Mouse (Mus musculus): ENCODE results near the gene Cd300lg. TPM values are rescaled to one million over a fixed set of nuclear protein-coding genes. Genes with fewer than 3 reads are reported as not detected.

Gene Cd300lg
- polyA plus RNA-seq, 1 experiment from 2014 or later = 0.40 TPM

DNA sequence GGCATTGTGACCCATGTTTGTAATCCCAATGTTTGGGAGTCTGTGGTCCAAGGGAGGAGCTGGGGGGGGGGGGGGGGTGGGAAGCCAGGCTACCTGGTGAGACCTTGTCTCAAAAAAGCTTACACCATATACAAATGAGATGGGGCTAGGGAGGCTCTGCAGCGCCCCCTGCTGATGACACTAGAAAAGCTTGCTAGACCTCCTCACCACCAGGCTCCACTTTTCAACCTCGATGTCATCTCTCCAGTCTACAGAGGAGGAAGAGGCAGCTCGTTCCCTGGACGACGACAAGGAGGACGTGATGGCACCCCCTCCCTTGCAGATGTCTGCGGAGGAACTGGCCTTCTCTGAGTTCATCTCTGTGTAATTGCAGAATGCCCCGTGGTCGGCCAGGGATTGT is 12.5 kb downstream of the Cd300lg start:
- Histone ChIP-seq H3K27ac (no peak overlapping the region), H3K4me3 (replicated peaks) (no peak overlapping the region), H3K36me3 (peaks cover 10% of the 10 kb centered on the region), H3K4me1 (replicated peaks) (peaks cover 4% of the 10 kb centered on the region; the same call in 1 of the 2 replicates), H3K9me3 (no peaks in the 10 kb centered on the region), H3K4me2 (replicated peaks) (no peak overlapping the region), H3K9ac (replicated peaks) (no peak overlapping the region), H3K27me3 (no peaks in the 10 kb centered on the region)
- ATAC-seq = no peak; the same call in 1 of the 2 replicates
- 25% methylated on average over 9 of the region's 9 CpGs for WGBS

DNA sequence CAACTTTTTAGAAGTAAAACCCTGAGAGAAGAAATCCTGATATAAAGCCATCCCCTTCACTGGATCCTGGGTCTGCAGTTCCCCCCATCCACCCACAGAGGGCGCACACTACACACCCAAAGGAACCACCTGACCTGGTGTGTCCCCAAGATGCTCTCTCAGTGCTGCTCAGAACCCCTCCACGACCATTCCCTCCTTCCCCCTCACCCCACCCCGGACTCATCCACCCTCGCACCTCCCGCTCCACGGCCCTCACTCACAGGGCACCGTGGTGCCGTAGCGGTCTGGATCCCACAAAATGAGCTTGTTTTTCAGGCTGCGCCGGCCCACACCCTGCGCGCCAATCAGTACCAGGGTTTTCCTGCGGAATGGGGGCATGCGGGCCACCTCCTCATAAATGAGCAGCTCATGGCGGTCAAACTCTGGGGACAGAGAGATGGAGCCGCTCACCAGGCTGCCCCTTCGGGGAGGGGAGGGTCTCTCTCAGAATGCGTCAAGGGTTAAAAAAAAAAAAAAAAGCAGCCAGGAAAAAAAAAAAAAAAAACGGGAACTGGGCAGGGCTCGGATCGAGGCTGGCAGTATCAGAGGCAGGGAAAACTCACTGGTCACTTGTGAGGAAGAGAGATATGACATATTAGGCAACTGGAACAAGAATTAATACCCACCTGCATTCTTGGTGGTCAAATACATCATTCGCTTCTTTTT is 20.1 kb downstream of the Cd300lg start:
- ATAC-seq = peak; percentile 84
- Histone ChIP-seq H3K4me2 (replicated peaks) (peak overlapping the region; percentile 74), H3K9ac (replicated peaks) (peak overlapping the region; percentile 63), H3K4me3 (replicated peaks) (peak overlapping the region; percentile 44), H3K27me3 (peaks cover 12% of the 10 kb centered on the region), H3K36me3 (peaks cover 50% of the 10 kb centered on the region), H3K9me3 (no peaks in the 10 kb centered on the region), H3K27ac (no peak overlapping the region), H3K4me1 (replicated peaks) (peaks cover 7% of the 10 kb centered on the region)
- 5% methylated on average over 23 of the region's 23 CpGs for WGBS

- ATAC-seq = no peak
- H3K9ac ChIP-seq (replicated peaks) = no peak overlapping the region
- peaks cover 12% of the 10 kb centered on the region for H3K27me3 ChIP-seq
- H3K4me3 ChIP-seq (replicated peaks) = peak overlapping the region; percentile 44; the same call in 1 of the 2 replicates
- no peak overlapping the region for H3K27ac ChIP-seq
- peaks cover 7% of the 10 kb centered on the region for H3K4me1 ChIP-seq (replicated peaks)
- WGBS = 36% methylated on average over 16 of the region's 16 CpGs
- H3K36me3 ChIP-seq = peaks cover 50% of the 10 kb centered on the region
- H3K4me2 ChIP-seq (replicated peaks) = peak overlapping the region; percentile 74
- no peaks in the 10 kb centered on the region for H3K9me3 ChIP-seq
Measured at GRCm38 (mm10) chr11:102061941-102062473, 20.7 kb downstream of the Cd300lg start.

DNA sequence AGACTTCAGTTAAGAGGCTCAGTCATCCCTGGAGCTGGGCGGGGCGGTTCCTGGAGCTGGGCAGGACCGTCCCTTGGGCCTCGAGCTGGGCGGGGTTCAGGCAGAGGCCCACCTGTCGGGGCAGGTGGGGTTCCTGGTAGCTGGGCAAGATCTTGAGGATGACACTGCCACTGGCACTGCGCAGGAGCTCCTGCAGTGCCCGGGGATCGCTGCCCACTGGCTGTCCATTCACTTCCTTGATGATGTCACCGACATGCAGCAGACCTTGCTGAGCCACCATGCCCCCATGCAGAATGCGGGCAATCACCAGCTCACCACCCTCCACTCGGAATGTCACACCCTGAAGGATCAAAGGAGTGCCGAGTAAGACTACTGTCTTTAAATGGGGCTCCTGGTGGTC is 21.8 kb downstream of the Cd300lg start:
- 83% methylated on average over 13 of the region's 13 CpGs for WGBS
- H3K27ac ChIP-seq = no peak overlapping the region
- H3K9ac ChIP-seq (replicated peaks) = no peak overlapping the region
- H3K36me3 ChIP-seq = peaks cover 48% of the 10 kb centered on the region
- peaks cover 7% of the 10 kb centered on the region for H3K4me1 ChIP-seq (replicated peaks)
- no peak for ATAC-seq
- H3K9me3 ChIP-seq = no peaks in the 10 kb centered on the region
- no peak overlapping the region for H3K4me2 ChIP-seq (replicated peaks)
- peaks cover 12% of the 10 kb centered on the region for H3K27me3 ChIP-seq
- H3K4me3 ChIP-seq (replicated peaks) = no peak overlapping the region

- Histone ChIP-seq H3K9me3 (no peaks in the 10 kb centered on the region), H3K4me2 (replicated peaks) (no peak overlapping the region), H3K4me1 (replicated peaks) (peaks cover 14% of the 10 kb centered on the region), H3K36me3 (peaks cover 8% of the 10 kb centered on the region), H3K27me3 (no peaks in the 10 kb centered on the region), H3K27ac (no peak overlapping the region), H3K4me3 (replicated peaks) (no peak overlapping the region), H3K9ac (replicated peaks) (no peak overlapping the region)
- WGBS = 39% methylated on average over 2 of the region's 2 CpGs
- ATAC-seq = no peak
Measured at GRCm38 (mm10) chr11:102068969-102069368, 27.7 kb downstream of the Cd300lg start.

DNA sequence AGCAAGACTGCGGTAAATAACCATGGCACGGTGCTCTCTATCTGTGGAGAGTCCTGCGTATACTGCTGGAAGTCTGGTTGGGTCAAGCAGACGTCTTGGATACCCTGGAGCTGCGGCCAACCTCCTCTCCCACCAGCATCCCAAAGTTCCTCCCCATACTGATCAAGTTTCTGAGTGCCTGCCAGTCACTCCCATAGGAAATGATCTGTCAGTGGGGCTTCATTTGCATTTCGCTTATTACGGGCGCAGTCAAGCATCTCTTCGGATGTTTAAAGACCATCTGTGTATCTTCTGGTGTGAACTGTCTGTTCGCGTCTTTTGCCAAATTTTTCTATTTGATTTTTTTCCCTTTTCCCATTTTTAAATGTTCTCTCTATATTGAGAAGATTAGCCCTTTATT is 28.3 kb downstream of the Cd300lg start:
- Histone ChIP-seq H3K27ac (no peak overlapping the region), H3K27me3 (no peaks in the 10 kb centered on the region), H3K4me1 (replicated peaks) (peaks cover 14% of the 10 kb centered on the region), H3K4me3 (replicated peaks) (no peak overlapping the region), H3K36me3 (peaks cover 10% of the 10 kb centered on the region), H3K4me2 (replicated peaks) (no peak overlapping the region), H3K9ac (replicated peaks) (no peak overlapping the region), H3K9me3 (no peaks in the 10 kb centered on the region)
- WGBS = 53% methylated on average over 11 of the region's 11 CpGs
- no peak for ATAC-seq

DNA sequence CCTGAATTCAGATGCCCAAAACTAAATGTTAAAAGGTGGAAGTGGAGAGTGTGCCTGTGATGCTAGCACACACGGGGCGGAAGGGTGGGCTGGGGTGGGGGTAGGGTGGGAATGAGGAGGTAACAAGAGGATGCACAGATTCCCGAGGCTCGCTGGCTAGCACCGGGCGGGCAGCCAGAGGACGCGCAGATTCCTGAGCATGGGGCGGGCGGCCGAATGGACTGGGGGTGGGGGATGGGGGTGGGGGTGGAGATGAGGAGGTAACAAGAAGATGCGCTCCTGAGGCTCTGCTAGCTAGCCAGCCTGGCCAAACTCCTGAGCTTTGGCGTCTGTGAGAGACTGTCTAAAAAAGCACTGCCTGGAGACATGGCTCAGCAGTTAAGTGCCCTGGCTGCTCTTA is 29.1 kb downstream of the Cd300lg start:
- ATAC-seq = no peak
- 0 out of 2 replicates have a peak overlapping the region, but pooled peaks have one; percentile 7 for H3K4me2 ChIP-seq (replicated peaks)
- H3K27ac ChIP-seq = no peak overlapping the region
- peaks cover 15% of the 10 kb centered on the region for H3K36me3 ChIP-seq
- 0 out of 2 replicates have a peak overlapping the region, but pooled peaks have one; percentile 7 for H3K9ac ChIP-seq (replicated peaks)
- no peaks in the 10 kb centered on the region for H3K9me3 ChIP-seq
- no peak overlapping the region for H3K4me3 ChIP-seq (replicated peaks)
- peaks cover 14% of the 10 kb centered on the region for H3K4me1 ChIP-seq (replicated peaks)
- H3K27me3 ChIP-seq = no peaks in the 10 kb centered on the region
- 3% methylated on average over 13 of the region's 13 CpGs for WGBS

GRCm38 (mm10) chr11:102072729-102073128 is 31.4 kb downstream of the Cd300lg start:
- WGBS = 83% methylated on average over 5 of the region's 5 CpGs
- peaks cover 14% of the 10 kb centered on the region for H3K4me1 ChIP-seq (replicated peaks)
- no peak overlapping the region for H3K27ac ChIP-seq
- no peak overlapping the region for H3K4me2 ChIP-seq (replicated peaks)
- H3K27me3 ChIP-seq = no peaks in the 10 kb centered on the region
- H3K36me3 ChIP-seq = peaks cover 27% of the 10 kb centered on the region
- no peak overlapping the region for H3K9ac ChIP-seq (replicated peaks)
- H3K4me3 ChIP-seq (replicated peaks) = no peak overlapping the region
- no peak for ATAC-seq
- H3K9me3 ChIP-seq = no peaks in the 10 kb centered on the region

- Histone ChIP-seq H3K36me3 (peaks cover 36% of the 10 kb centered on the region), H3K27me3 (no peaks in the 10 kb centered on the region), H3K27ac (no peak overlapping the region), H3K4me3 (replicated peaks) (no peak overlapping the region), H3K9me3 (no peaks in the 10 kb centered on the region), H3K4me2 (replicated peaks) (no peak overlapping the region), H3K9ac (replicated peaks) (no peak overlapping the region), H3K4me1 (replicated peaks) (peaks cover 14% of the 10 kb centered on the region)
- ATAC-seq = no peak
- 69% methylated on average over 14 of the region's 14 CpGs for WGBS
Measured at GRCm38 (mm10) chr11:102073722-102074121, 32.4 kb downstream of the Cd300lg start.

GRCm38 (mm10) chr11:102082322-102082721 is 41.0 kb downstream of the Cd300lg start:
- peak overlapping the region; percentile 80 for H3K4me2 ChIP-seq (replicated peaks)
- H3K27ac ChIP-seq = no peak overlapping the region
- H3K9me3 ChIP-seq = no peaks in the 10 kb centered on the region
- WGBS = 4% methylated on average over 18 of the region's 18 CpGs
- peak; percentile 80 for ATAC-seq
- peak overlapping the region; percentile 74 for H3K9ac ChIP-seq (replicated peaks)
- H3K4me3 ChIP-seq (replicated peaks) = peak overlapping the region; percentile 43
- peaks cover 57% of the 10 kb centered on the region for H3K4me1 ChIP-seq (replicated peaks)
- no peaks in the 10 kb centered on the region for H3K27me3 ChIP-seq
- H3K36me3 ChIP-seq = peaks cover 37% of the 10 kb centered on the region

- Histone ChIP-seq H3K4me2 (replicated peaks) (peak overlapping the region; percentile 80; the same call in 1 of the 2 replicates), H3K9me3 (no peaks in the 10 kb centered on the region), H3K27me3 (no peaks in the 10 kb centered on the region), H3K36me3 (peaks cover 30% of the 10 kb centered on the region), H3K4me1 (replicated peaks) (peaks cover 57% of the 10 kb centered on the region), H3K27ac (no peak overlapping the region), H3K9ac (replicated peaks) (no peak overlapping the region), H3K4me3 (replicated peaks) (no peak overlapping the region)
- 48% methylated on average over 4 of the region's 4 CpGs for WGBS
- ATAC-seq = no peak
Measured at GRCm38 (mm10) chr11:102083193-102083592, 41.9 kb downstream of the Cd300lg start.

GRCm38 (mm10) chr11:102084159-102084558 is 42.9 kb downstream of the Cd300lg start:
- 11% methylated on average over 7 of the region's 7 CpGs for WGBS
- Histone ChIP-seq H3K36me3 (peaks cover 21% of the 10 kb centered on the region), H3K4me1 (replicated peaks) (peaks cover 62% of the 10 kb centered on the region), H3K27ac (0 out of 2 replicates have a peak overlapping the region, but pooled peaks have one; percentile 3), H3K9ac (replicated peaks) (no peak overlapping the region), H3K27me3 (no peaks in the 10 kb centered on the region), H3K4me2 (replicated peaks) (no peak overlapping the region), H3K9me3 (no peaks in the 10 kb centered on the region), H3K4me3 (replicated peaks) (no peak overlapping the region)
- no peak for ATAC-seq

All from midbrain, embryonic 13.5 days (tissue).